Mouse (Mus musculus): ENCODE measurements around the gene Adam19.

DNA sequence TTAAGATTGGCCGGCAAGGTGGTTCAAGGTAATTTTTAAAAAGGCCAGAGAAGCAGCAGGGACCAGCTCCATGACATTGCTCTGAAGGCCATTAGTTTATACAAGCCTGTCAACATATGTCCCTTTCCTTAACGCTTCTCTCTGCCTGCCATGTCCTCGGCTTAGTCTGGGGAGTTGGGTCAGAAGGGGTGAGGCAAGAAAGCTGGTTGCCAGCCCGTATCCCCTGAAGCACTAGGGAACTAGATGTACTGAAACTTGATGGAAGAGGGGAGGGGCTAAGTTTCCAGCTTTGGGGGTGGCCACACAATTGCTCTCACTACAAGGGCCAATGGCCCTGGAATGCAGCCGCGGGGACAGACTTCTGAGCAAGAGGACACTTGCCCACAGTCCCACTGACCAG lies 87.5 kb downstream of the Adam19 start:
- no peak for TF ChIP-seq POLR2A (IDR thresholded peaks at IDR 0.05; ENCODE audit: borderline replicate concordance, insufficient read depth, low read length)
- no peak for TF ChIP-seq CTCF (IDR thresholded peaks at IDR 0.05; ENCODE audit: borderline replicate concordance, insufficient read depth, low read depth, low read length)
